Mouse (Mus musculus) intestine, postnatal 0 days (tissue): ENCODE results near the gene Rpl34. TPM values are rescaled to one million over a fixed set of nuclear protein-coding genes. Genes with fewer than 3 reads are reported as not detected.
A peak's percentile ranks its signal among the peaks of the same experiment; 100 is the strongest.

Experiments used
- ATAC-seq: fragments of 200-750 bp; cut with Nextera tagmentation; 2 replicates; pipeline ENCODE4 v1.8.0; 2017; ENCODE audit warnings: mild to moderate bottlenecking, moderate TSS enrichment, moderate library complexity
- H3K27ac ChIP-seq: fragments of 300-500 bp; sonication (generic); 2 replicates; pipeline ENCODE4 v1.5.1; 2014; ENCODE audit warnings: mild to moderate bottlenecking, low read depth, low read length, moderate library complexity
- H3K27me3 ChIP-seq: fragments of 300-500 bp; sonication (generic); replicated peaks from 2 replicates; pipeline ENCODE4 v1.6.1; 2014; ENCODE audit warnings: low read length, mixed read lengths; ENCODE audit not compliant: control insufficient read depth, insufficient read depth
- H3K36me3 ChIP-seq: fragments of 300-500 bp; sonication (generic); 2 replicates; pipeline ENCODE4 v1.6.1; 2014; ENCODE audit warnings: mild to moderate bottlenecking, moderate library complexity; ENCODE audit not compliant: control insufficient read depth, insufficient read depth
- H3K4me1 ChIP-seq: fragments of 300-500 bp; sonication (generic); replicated peaks from 2 replicates; pipeline ENCODE4 v1.6.1; 2014; ENCODE audit warnings: antibody characterized with exemption, low read length, mixed read lengths; ENCODE audit not compliant: control insufficient read depth, insufficient read depth
- H3K4me2 ChIP-seq: fragments of 300-500 bp; sonication (generic); replicated peaks from 2 replicates; pipeline ENCODE4 v1.6.1; 2014; ENCODE audit warnings: low read depth, mild to moderate bottlenecking, moderate library complexity
- H3K4me3 ChIP-seq: fragments of 300-500 bp; sonication (generic); 2 replicates; pipeline ENCODE4 v1.5.1; 2014; ENCODE audit warnings: low read depth, low read length
- H3K9ac ChIP-seq: fragments of 300-500 bp; sonication (generic); 2 replicates; pipeline ENCODE4 v1.6.1; 2014; ENCODE audit warnings: mild to moderate bottlenecking, low read depth, low read length
- H3K9me3 ChIP-seq: fragments of 300-500 bp; sonication (generic); 2 replicates; pipeline ENCODE4 v1.6.1; 2016; ENCODE audit warnings: mixed run types; ENCODE audit not compliant: control insufficient read depth
- CTCF ChIP-seq: sonication (generic); IDR thresholded peaks from 2 replicates; pipeline ENCODE4 v1.5.1; 2016; ENCODE audit warnings: low read depth, mild to moderate bottlenecking, control low read depth, antibody characterized with exemption, moderate library complexity
- WGBS: fragments of 180-500 bp; shearing (Covaris S2); extraction: QIAGEN DNeasy Blood & Tissue Kit; methylation state at CpG from one replicate; pipeline ENCODE4 v1.1.7; 2014; 5-methylcytosine and 5-hydroxymethylcytosine counted together
- polyA plus RNA-seq: library from polyadenylated mRNA; unstranded; fragments of >200 nt; fragmentation: Nextera tagmentation; extraction: Ambion mirVana; gene quantifications from 2 replicates; pipeline ENCODE4 v1.2.1, GENCODE M21; 2015

The Rpl34 gene
- polyA plus RNA-seq, 1 experiment from 2014 or later = 584 TPM

DNA sequence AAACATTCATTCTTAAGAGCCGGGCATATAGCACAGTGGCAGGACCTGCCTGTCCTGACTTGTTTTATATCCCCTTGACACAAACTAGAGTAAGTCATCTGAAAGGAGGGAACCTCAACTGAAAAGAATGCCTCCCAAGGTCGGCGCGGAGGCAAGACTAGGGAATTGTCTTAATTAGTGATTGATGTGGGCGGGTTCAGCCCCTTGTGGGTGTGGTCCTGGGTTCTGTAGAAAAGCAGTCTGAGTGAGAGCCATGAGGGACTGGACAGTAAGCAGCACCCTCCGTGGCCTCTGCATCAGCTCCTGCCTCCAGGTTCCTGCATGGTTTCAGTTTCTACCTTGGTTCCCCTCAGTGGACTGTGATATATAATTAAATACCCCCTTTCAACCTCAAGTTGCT lies 27.9 kb downstream of the Rpl34 start:
- ATAC-seq = no peak
- Histone ChIP-seq H3K4me3 (no peak overlapping the region), H3K9ac (no peak overlapping the region), H3K9me3 (no peaks in the 10 kb centered on the region), H3K36me3 (peaks cover 54% of the 10 kb centered on the region), H3K27me3 (no peaks in the 10 kb centered on the region), H3K4me1 (no peaks in the 10 kb centered on the region; the same call in 1 of the 2 replicates), H3K4me2 (no peak overlapping the region), H3K27ac (no peak overlapping the region)
- WGBS = 69% methylated on average over 6 of the region's 6 CpGs
- no peak for TF ChIP-seq CTCF

DNA sequence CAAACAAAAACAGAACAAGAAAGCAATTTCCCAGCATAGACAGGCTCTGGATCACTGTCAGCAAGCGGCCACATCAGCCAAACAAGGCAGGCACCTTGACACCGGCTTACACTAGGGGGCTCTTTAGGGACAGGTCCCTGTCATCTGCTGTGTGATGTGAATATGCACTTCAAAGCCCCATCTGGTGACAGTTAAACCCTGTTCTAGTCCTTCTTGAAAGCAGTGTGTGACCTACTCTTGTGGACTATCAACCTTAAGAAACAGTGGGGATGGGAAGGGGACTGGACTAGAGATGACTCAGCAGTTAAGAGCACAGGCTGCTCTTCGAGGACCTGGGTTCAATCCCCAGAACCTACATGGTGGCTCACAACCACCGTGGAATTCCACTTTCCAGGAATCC lies 32.6 kb downstream of the Rpl34 start:
- peaks cover 51% of the 10 kb centered on the region for H3K36me3 ChIP-seq
- no peaks in the 10 kb centered on the region for H3K27me3 ChIP-seq
- H3K4me1 ChIP-seq = no peaks in the 10 kb centered on the region
- H3K27ac ChIP-seq = no peak overlapping the region
- 67% methylated on average over 4 of the region's 4 CpGs for WGBS
- H3K9me3 ChIP-seq = no peaks in the 10 kb centered on the region
- ATAC-seq = no peak
- no peak overlapping the region for H3K9ac ChIP-seq
- TF ChIP-seq CTCF = 0 out of 2 replicates have a peak, but pooled peaks have one; percentile 2
- no peak overlapping the region for H3K4me3 ChIP-seq
- H3K4me2 ChIP-seq = no peak overlapping the region

DNA sequence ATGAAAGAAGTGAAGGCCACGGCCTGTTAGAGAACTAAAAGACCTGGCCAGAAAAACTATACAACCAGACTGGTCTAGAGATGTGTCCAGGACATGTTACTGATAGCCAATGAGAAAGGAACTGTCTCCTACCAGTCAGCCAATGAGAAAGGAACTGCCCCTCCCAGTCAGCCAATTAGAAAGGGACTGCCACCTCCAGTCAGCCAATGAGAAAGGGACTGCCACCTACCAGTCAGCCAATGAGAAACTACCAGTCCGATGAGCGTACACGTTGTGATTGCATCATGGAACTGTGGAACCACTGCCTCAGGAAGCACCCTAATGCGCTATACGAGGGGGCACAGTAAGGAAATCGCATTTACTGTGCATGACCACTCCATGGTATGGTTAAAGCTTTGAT lies 35.5 kb downstream of the Rpl34 start:
- Histone ChIP-seq H3K9me3 (no peaks in the 10 kb centered on the region), H3K4me3 (no peak overlapping the region), H3K4me2 (no peak overlapping the region), H3K27ac (no peak overlapping the region; the same call in 1 of the 2 replicates), H3K9ac (no peak overlapping the region), H3K36me3 (peaks cover 26% of the 10 kb centered on the region), H3K27me3 (no peaks in the 10 kb centered on the region), H3K4me1 (no peaks in the 10 kb centered on the region)
- no peak for ATAC-seq
- no peak for TF ChIP-seq CTCF
- 90% methylated on average over 7 of the region's 7 CpGs for WGBS

DNA sequence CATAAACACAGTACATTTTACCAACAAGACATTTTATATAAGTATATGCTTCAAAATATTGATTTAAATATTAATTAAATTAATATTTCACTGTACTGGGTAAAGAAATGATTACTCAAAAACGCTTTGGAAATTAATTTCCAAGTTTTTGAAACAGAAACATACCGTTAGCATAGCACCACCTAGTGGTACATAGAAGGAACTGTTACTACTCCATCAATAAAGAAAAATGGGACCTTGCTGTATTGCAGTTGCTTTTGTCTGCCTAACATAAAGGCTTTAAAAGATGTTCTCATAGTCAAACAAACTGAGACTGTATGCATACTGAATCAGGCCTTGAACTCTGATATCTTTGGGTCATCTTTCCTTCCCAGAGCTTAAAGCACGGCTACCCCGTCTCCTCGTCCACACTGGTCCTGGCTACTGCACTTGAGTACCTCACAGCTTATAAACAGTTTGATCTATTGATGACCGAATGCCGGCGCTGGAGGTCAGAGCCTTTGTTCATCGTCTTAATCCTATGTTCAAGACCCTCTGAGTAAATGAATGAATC lies 36.1 kb downstream of the Rpl34 start:
- no peak for ATAC-seq
- H3K27me3 ChIP-seq = no peaks in the 10 kb centered on the region

DNA sequence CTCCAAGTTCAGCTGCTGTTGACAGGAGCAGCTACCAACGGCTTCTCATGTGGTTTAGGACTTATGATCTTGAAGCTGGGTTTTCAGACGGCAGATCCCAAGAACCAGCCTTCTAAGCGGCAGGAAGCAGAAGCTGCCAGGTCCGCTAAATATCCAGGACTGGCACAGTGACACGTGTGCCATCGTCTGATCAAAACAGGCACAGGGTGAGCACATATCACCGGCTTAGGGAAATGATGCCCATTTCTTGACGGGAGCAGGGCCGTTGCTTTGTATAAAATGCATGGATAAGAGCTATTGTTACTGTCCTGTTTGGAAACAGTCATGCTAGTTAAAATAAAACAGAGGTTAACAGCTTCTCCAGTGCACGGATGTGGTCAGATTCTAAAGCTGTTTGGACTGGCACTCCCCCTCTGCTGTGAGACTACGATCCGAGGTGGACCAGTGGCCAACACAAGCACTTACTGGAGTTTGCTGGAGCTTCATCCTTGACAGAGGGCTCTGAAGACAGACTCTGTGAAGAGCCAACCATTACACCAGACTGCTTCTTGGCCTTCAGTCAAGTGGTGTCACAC lies 38.5 kb downstream of the Rpl34 start:
- peak overlapping the region; percentile 29 for H3K4me3 ChIP-seq
- no peaks in the 10 kb centered on the region for H3K9me3 ChIP-seq
- no peak for TF ChIP-seq CTCF
- peak overlapping the region; percentile 5; the same call in 1 of the 2 replicates for H3K9ac ChIP-seq
- no peaks in the 10 kb centered on the region for H3K4me1 ChIP-seq
- peak overlapping the region; percentile 60 for H3K27ac ChIP-seq
- 21% methylated on average over 12 of the region's 12 CpGs for WGBS
- H3K27me3 ChIP-seq = no peaks in the 10 kb centered on the region
- ATAC-seq = no peak; the same call in 1 of the 2 replicates
- peaks cover 13% of the 10 kb centered on the region for H3K36me3 ChIP-seq
- H3K4me2 ChIP-seq = peak overlapping the region; percentile 58

More for the DNA sequence above, 36.1 kb downstream of the Rpl34 start:
- Histone ChIP-seq H3K9me3 (no peaks in the 10 kb centered on the region), H3K36me3 (peaks cover 20% of the 10 kb centered on the region), H3K4me1 (no peaks in the 10 kb centered on the region), H3K4me3 (no peak overlapping the region), H3K9ac (no peak overlapping the region), H3K27ac (no peak overlapping the region), H3K4me2 (no peak overlapping the region)
- TF ChIP-seq CTCF = peak; percentile 73
- WGBS = 58% methylated on average over 9 of the region's 9 CpGs

DNA sequence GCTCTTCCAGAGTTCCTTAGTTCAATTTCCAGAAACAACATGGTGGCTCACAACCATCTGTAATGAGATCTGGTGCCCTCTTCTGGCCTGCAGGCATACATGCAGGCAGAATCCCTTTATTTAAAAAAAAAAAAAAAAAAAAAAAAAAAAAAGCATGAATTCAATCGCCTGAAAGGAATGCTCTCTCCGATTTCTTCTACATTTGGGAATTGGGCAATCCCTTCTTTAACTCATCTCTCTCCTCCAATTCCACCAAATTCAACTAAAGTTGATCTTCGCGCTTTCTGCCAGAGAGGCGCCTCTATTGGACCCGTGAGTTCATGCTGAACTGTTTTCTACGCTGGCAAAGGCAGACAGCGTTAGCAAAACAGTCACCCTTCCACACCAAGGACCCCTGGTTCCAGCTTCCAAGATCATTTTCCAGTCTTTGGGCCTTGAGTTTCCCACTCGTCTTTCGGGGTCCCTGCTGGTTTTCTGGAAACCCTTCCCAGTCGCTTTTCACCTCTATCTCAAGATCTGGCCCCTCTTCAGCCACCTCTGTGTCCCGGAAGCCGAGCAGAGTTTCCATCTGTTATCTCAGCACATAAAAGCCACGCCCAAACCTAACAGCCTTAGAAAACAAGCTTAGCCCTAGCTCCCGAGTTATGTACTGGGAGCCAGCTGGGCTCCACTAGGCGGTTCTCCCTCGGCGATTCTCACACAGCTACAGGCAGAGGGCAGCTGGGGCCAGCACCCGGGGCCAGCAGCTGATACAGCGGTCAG lies 39.2 kb downstream of the Rpl34 start:
- Histone ChIP-seq H3K27ac (peak overlapping the region; percentile 60), H3K27me3 (no peaks in the 10 kb centered on the region), H3K9me3 (no peaks in the 10 kb centered on the region), H3K4me1 (no peaks in the 10 kb centered on the region), H3K4me2 (peak overlapping the region; percentile 58), H3K4me3 (peak overlapping the region; percentile 29), H3K9ac (peak overlapping the region; percentile 5), H3K36me3 (peaks cover 7% of the 10 kb centered on the region)
- peak; percentile 90 for ATAC-seq
- 4% methylated on average over 20 of the region's 20 CpGs for WGBS
- TF ChIP-seq CTCF = peak; percentile 66
